Mouse (Mus musculus): ENCODE results near the gene Cblc. TPM values are rescaled to one million over a fixed set of nuclear protein-coding genes. Genes with fewer than 3 reads are reported as not detected.
A peak's percentile ranks its signal among the peaks of the same experiment; 100 is the strongest.

Gene Cblc
- polyA plus RNA-seq, 1 experiment from 2014 or later: not detected

DNA sequence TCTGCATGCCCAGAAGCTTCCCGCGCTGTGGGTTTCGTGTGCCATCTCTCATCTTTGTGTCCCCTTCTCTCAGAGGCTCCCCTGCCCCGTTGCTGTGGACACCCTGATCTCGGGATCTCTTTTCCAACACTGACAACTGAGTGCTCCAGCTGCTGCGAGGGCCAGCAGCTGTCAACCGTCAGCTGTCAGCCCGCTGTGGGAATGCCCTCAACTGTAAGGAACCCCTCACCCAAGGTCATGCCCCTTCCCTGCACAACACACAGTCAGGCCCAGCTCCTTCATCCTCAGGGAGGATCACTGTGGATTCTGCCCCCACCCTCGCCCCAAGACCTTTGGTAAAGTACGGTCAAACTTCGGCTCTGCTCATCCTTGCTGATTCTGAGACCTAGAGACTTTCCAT is 34.3 kb downstream of the Cblc start:
- no peaks in the 10 kb centered on the region for H3K9me3 ChIP-seq (ENCODE audit: control insufficient read depth, low read length)
- H3K27ac ChIP-seq: no peak overlapping the region
- no peak overlapping the region for H3K4me2 ChIP-seq (replicated peaks)
- H3K4me1 ChIP-seq (replicated peaks; ENCODE audit: control insufficient read depth, insufficient read depth, low read length): no peaks in the 10 kb centered on the region
- 83% methylated on average over 11 of the region's 11 CpGs for WGBS
- H3K9ac ChIP-seq: no peak overlapping the region
- DNase-seq (ENCODE audit: low spot score) (no peak), ATAC-seq (ENCODE audit: low FRiP score) (no peak)
- no peak overlapping the region for H3K4me3 ChIP-seq (replicated peaks; ENCODE audit: low read length)
- H3K27me3 ChIP-seq (ENCODE audit: control insufficient read depth, insufficient read depth, low read length): no peaks in the 10 kb centered on the region
- H3K36me3 ChIP-seq (replicated peaks; ENCODE audit: control insufficient read depth, insufficient read depth): no peaks in the 10 kb centered on the region; the same call in 1 of the 2 replicates

DNA sequence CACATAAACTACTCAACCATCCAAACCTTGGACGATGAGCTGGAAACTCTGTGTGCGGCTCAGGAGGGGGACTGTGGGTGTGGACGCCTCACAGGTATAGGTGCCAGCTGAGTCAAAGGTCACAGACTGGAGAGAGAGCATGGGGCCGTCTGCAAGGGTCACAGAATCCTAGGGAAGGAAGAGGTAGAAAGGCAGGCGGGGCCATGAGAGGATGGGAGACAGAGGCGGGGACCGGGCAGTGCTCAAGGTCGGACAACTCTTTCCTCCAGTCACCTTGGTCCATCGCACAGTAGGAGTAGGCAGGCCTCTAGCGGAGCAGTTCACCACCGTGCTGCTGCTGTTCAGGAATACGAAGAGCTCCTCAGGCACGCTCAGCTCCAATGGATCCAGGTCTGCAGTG is 36.6 kb downstream of the Cblc start:
- Histone ChIP-seq H3K9me3 (ENCODE audit: control insufficient read depth, low read length) (no peaks in the 10 kb centered on the region), H3K4me3 (replicated peaks; ENCODE audit: low read length) (no peak overlapping the region), H3K27me3 (ENCODE audit: control insufficient read depth, insufficient read depth, low read length) (no peaks in the 10 kb centered on the region), H3K9ac (no peak overlapping the region), H3K36me3 (replicated peaks; ENCODE audit: control insufficient read depth, insufficient read depth) (no peaks in the 10 kb centered on the region; the same call in 1 of the 2 replicates), H3K4me2 (replicated peaks) (no peak overlapping the region), H3K27ac (no peak overlapping the region), H3K4me1 (replicated peaks; ENCODE audit: control insufficient read depth, insufficient read depth, low read length) (no peaks in the 10 kb centered on the region)
- no peak for DNase-seq (ENCODE audit: low spot score)
- no peak for ATAC-seq (ENCODE audit: low FRiP score)
- 91% methylated on average over 13 of the region's 13 CpGs for WGBS

DNA sequence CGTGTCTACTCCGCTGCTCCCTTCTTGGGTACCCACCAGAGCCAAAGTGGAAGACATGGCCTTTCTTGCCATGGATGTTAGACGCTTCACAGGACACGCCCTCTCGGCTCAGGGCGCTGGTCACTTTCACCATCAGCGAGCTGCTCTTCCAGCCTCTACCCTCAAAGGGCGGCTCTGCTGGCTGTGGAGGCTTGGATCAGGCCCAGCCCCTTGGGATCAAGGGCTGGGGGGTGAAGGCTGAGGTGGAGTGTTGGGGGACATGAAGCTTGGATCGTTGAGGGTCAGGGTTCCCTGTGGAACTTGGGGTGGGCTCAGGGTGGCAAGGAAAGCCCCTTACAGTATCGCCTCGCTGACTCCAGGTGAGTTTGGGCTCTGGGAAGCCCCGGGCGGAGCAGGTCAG is 38.0 kb downstream of the Cblc start:
- Histone ChIP-seq H3K4me2 (replicated peaks) (no peak overlapping the region), H3K4me3 (replicated peaks; ENCODE audit: low read length) (no peak overlapping the region), H3K27me3 (ENCODE audit: control insufficient read depth, insufficient read depth, low read length) (no peaks in the 10 kb centered on the region), H3K9ac (no peak overlapping the region), H3K36me3 (replicated peaks; ENCODE audit: control insufficient read depth, insufficient read depth) (no peaks in the 10 kb centered on the region; the same call in 1 of the 2 replicates), H3K9me3 (ENCODE audit: control insufficient read depth, low read length) (no peaks in the 10 kb centered on the region), H3K4me1 (replicated peaks; ENCODE audit: control insufficient read depth, insufficient read depth, low read length) (no peaks in the 10 kb centered on the region), H3K27ac (no peak overlapping the region)
- DNase-seq (ENCODE audit: low spot score) (no peak), ATAC-seq (ENCODE audit: low FRiP score) (no peak)
- 89% methylated on average over 13 of the region's 13 CpGs for whole genome bisulfite sequencing

DNA sequence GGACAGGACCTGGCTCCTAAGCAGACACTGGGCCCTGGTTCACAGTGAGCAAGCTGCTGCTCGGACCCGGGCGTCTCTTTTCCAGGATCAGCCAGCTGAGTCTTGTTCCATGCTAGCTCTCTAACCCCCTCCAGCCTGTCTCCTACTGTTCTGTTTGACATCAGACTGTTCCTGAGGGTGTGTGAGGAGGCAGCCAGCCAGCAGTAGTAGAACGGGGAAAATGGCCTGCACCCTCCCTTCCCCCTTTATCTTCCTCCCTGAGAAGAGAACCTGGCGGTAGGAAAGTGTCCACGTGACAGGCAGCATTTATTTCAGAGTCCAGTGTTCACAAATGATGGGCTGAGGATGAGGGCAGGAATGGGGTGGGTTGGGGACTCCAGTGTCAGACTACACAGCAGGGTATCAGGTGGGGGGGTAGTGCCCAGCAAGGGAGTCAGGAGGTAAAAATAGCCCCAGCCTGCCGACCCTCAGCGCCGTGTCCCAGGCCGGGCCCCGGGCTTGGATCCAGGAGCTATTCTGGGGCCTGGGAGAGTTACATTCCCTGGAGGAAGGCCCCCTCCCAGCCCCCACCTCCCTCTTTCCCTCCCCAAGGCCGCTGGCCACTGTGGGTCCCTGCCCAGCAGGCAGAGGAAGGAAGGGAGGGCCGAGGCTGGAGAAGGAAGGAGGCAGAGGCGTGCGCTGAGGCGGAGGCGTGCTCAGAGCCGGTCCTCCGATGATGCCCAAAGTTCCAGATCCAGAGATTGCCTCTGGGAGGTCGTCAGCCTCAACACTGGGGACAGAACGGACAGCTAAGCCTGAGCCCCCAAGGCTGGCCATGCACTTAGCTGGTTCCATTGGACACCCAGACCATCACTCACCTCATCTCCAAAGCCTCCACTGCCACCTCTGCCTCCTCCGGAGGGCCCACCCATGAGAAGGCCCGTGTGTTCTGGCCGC is 40.5 kb downstream of the Cblc start:
- Histone ChIP-seq H3K4me1 (replicated peaks; ENCODE audit: control insufficient read depth, insufficient read depth, low read length) (no peaks in the 10 kb centered on the region), H3K4me3 (replicated peaks; ENCODE audit: low read length) (no peak overlapping the region), H3K9me3 (ENCODE audit: control insufficient read depth, low read length) (no peaks in the 10 kb centered on the region), H3K9ac (no peak overlapping the region), H3K27ac (no peak overlapping the region), H3K36me3 (replicated peaks; ENCODE audit: control insufficient read depth, insufficient read depth) (no peaks in the 10 kb centered on the region; the same call in 1 of the 2 replicates), H3K4me2 (replicated peaks) (no peak overlapping the region), H3K27me3 (ENCODE audit: control insufficient read depth, insufficient read depth, low read length) (no peaks in the 10 kb centered on the region)
- no peak for ATAC-seq (ENCODE audit: low FRiP score)
- WGBS: 72% methylated on average over 23 of the region's 24 CpGs
- DNase-seq (ENCODE audit: low spot score): no peak

DNA sequence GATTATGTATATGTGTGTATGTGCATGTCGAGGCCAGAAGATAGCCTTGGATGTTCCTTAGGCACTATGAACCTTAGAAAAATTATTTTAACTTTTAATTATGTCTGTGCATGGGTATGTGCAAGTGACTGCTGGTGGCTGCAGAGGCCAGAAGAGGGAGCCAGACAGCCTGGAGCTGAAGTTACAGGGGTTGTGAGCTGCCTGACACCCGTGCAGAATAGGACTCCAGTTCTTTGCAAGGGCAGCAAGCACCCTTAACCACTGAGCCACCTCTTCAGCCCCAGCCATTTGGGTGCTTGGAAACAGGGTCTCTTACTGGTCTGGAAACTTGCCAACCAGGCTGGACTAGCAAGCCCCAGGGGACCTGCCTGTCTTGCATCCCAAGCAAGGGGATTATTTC is 41.6 kb downstream of the Cblc start:
- no peaks in the 10 kb centered on the region for H3K36me3 ChIP-seq (replicated peaks; ENCODE audit: control insufficient read depth, insufficient read depth)
- no peak overlapping the region for H3K4me3 ChIP-seq (replicated peaks; ENCODE audit: low read length)
- peaks cover 6% of the 10 kb centered on the region; the same call in 1 of the 2 replicates for H3K4me1 ChIP-seq (replicated peaks; ENCODE audit: control insufficient read depth, insufficient read depth, low read length)
- H3K9ac ChIP-seq: no peak overlapping the region
- no peaks in the 10 kb centered on the region for H3K27me3 ChIP-seq (ENCODE audit: control insufficient read depth, insufficient read depth, low read length)
- no peak overlapping the region for H3K27ac ChIP-seq
- H3K4me2 ChIP-seq (replicated peaks): no peak overlapping the region
- no peak for ATAC-seq (ENCODE audit: low FRiP score)
- 97% methylated on average over 2 of the region's 2 CpGs for WGBS
- no peaks in the 10 kb centered on the region for H3K9me3 ChIP-seq (ENCODE audit: control insufficient read depth, low read length)
- no peak for DNase-seq (ENCODE audit: low spot score)

DNA sequence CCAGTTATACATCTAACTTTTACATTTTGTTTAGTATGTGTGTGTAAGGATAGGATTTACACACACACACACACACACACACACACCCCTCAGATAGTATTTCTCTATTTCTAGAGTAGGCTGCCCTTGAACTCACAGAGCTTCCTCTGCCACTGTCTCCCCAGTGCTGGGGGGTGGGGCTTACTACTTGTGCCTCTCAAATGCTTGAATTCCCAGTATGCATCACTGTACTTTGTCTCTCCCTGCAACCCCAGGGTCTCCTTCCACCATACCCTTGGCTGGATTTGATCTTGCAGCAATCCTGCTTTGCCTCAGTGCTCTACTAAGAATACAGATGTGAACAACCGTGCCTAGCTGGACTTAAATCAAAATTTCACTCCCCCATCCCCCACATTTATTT is 42.5 kb downstream of the Cblc start:
- H3K27ac ChIP-seq: no peak overlapping the region
- H3K4me3 ChIP-seq (replicated peaks; ENCODE audit: low read length): no peak overlapping the region
- no peak overlapping the region for H3K4me2 ChIP-seq (replicated peaks)
- no peaks in the 10 kb centered on the region for H3K27me3 ChIP-seq (ENCODE audit: control insufficient read depth, insufficient read depth, low read length)
- H3K36me3 ChIP-seq (replicated peaks; ENCODE audit: control insufficient read depth, insufficient read depth): no peaks in the 10 kb centered on the region
- H3K9ac ChIP-seq: no peak overlapping the region
- H3K4me1 ChIP-seq (replicated peaks; ENCODE audit: control insufficient read depth, insufficient read depth, low read length): peaks cover 6% of the 10 kb centered on the region; the same call in 1 of the 2 replicates
- no peaks in the 10 kb centered on the region for H3K9me3 ChIP-seq (ENCODE audit: control insufficient read depth, low read length)
- DNase-seq (ENCODE audit: low spot score) (no peak), ATAC-seq (ENCODE audit: low FRiP score) (no peak)
- WGBS: 88% methylated on average over 1 of the region's 1 CpGs

DNA sequence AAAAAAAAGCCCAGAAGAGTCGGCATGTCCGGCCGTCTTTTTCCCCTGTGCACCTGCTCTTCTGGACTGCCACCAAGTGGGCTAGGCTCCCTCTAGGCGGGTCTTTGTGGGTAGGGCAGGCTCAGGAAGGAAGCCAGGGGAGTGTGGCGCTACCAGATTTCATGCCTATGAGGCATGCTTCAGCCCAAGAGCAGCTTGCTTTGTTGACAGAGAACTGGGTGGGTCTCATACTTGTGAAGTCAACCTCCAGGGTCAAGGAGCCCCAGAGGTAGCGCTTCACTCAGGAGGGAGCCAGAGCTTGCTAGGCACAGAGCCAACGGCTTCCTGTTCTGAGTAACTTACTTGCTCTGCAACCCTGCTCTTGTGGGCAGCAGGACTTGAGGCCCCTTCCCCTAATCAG is 43.0 kb downstream of the Cblc start:
- Histone ChIP-seq H3K27me3 (ENCODE audit: control insufficient read depth, insufficient read depth, low read length) (no peaks in the 10 kb centered on the region), H3K4me2 (replicated peaks) (no peak overlapping the region)
- WGBS: 79% methylated on average over 7 of the region's 7 CpGs

DNA sequence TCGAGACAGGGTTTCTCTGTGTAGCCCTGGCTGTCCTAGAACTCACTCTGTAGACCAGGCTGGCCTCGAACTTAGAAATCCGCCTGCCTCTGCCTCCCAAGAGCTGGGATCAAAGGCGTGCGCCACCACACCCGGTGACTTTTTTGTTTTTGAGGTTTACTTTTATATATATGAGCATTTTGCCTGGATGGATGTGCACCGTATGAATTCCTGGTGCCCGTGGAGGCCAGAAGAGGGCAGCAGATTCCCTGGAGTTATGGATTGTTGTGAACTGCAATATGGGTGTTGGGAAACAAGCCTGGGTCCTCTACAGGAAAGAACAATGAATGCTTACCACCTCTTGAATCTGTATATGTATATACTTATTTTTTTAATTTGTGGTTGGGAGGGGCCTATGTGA is 44.0 kb downstream of the Cblc start:
- Histone ChIP-seq H3K27ac (no peak overlapping the region), H3K4me1 (replicated peaks; ENCODE audit: control insufficient read depth, insufficient read depth, low read length) (peaks cover 14% of the 10 kb centered on the region), H3K27me3 (ENCODE audit: control insufficient read depth, insufficient read depth, low read length) (no peaks in the 10 kb centered on the region), H3K36me3 (replicated peaks; ENCODE audit: control insufficient read depth, insufficient read depth) (no peaks in the 10 kb centered on the region), H3K4me3 (replicated peaks; ENCODE audit: low read length) (no peak overlapping the region), H3K9me3 (ENCODE audit: control insufficient read depth, low read length) (no peaks in the 10 kb centered on the region), H3K9ac (no peak overlapping the region), H3K4me2 (replicated peaks) (no peak overlapping the region)
- DNase-seq (ENCODE audit: low spot score) (no peak), ATAC-seq (ENCODE audit: low FRiP score) (no peak)
- 79% methylated on average over 8 of the region's 8 CpGs for WGBS

More for the DNA sequence above, 43.0 kb downstream of the Cblc start:
- Histone ChIP-seq H3K27ac (no peak overlapping the region), H3K4me1 (replicated peaks; ENCODE audit: control insufficient read depth, insufficient read depth, low read length) (peaks cover 6% of the 10 kb centered on the region; the same call in 1 of the 2 replicates), H3K9me3 (ENCODE audit: control insufficient read depth, low read length) (no peaks in the 10 kb centered on the region), H3K4me3 (replicated peaks; ENCODE audit: low read length) (no peak overlapping the region), H3K36me3 (replicated peaks; ENCODE audit: control insufficient read depth, insufficient read depth) (no peaks in the 10 kb centered on the region), H3K9ac (no peak overlapping the region)
- ATAC-seq (ENCODE audit: low FRiP score): no peak
- DNase-seq (ENCODE audit: low spot score): no peak

DNA sequence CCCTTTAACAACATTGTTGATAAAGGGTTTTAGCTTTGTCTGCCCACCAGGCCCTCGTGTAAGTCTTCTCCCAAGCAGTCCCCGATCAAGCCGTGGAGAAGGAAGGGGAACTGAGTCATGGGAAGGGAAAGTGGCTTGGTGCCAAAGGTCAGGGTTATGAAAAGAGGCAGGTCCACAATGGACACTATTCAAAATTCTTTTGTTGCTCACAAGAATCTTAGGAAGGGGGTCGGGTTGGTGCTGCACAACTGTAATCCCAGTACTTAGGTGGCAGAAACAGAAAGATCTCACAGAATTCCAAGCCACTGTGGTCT is 45.6 kb downstream of the Cblc start:
- H3K27ac ChIP-seq: no peak overlapping the region

More for the DNA sequence above, 45.6 kb downstream of the Cblc start:
- WGBS: 66% methylated on average over 4 of the region's 4 CpGs
- H3K4me2 ChIP-seq (replicated peaks): no peak overlapping the region; the same call in 1 of the 2 replicates
- peak overlapping the region; percentile 78; the same call in 1 of the 2 replicates for H3K4me3 ChIP-seq (replicated peaks; ENCODE audit: low read length)
- H3K9me3 ChIP-seq (ENCODE audit: control insufficient read depth, low read length): no peaks in the 10 kb centered on the region
- no peak overlapping the region for H3K9ac ChIP-seq
- no peak for ATAC-seq (ENCODE audit: low FRiP score)
- H3K36me3 ChIP-seq (replicated peaks; ENCODE audit: control insufficient read depth, insufficient read depth): no peaks in the 10 kb centered on the region
- DNase-seq (ENCODE audit: low spot score): no peak
- peaks cover 27% of the 10 kb centered on the region for H3K4me1 ChIP-seq (replicated peaks; ENCODE audit: control insufficient read depth, insufficient read depth, low read length)
- no peaks in the 10 kb centered on the region for H3K27me3 ChIP-seq (ENCODE audit: control insufficient read depth, insufficient read depth, low read length)

Measured in hindbrain, embryonic 14.5 days (tissue).